Mouse (Mus musculus) right cerebral cortex, postnatal 4 days (tissue): ENCODE data around the gene Plekhh1.

Experiments used
- DNase-seq: peaks from one replicate; pipeline ENCODE4 v3.0.0-alpha.2; 2022

The Plekhh1 gene

GRCm38 (mm10) chr12:79035349-79035748, 6.4 kb downstream of the Plekhh1 start:
- DNase-seq, result no peak

DNA sequence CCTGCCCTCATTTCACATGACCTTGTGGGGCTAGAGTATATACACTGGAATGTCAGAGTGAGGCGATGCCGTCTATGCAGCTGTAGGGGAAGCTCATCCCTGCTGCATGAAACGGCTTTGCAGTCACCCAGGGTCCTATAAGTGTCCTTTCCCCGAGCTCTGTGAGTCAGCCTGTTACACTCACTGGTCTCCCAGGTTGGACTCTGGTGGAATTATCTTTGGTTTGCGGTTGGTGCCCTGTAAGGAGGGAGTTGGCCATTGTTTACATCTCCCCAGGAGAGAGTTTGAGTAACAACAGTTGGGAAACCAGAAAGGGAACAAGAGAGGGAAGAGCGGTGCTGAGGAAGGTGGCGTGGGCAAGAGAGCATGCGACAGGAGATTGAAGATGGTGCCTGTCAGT, 10.7 kb downstream of the Plekhh1 start:
- no peak for DNase-seq

DNA sequence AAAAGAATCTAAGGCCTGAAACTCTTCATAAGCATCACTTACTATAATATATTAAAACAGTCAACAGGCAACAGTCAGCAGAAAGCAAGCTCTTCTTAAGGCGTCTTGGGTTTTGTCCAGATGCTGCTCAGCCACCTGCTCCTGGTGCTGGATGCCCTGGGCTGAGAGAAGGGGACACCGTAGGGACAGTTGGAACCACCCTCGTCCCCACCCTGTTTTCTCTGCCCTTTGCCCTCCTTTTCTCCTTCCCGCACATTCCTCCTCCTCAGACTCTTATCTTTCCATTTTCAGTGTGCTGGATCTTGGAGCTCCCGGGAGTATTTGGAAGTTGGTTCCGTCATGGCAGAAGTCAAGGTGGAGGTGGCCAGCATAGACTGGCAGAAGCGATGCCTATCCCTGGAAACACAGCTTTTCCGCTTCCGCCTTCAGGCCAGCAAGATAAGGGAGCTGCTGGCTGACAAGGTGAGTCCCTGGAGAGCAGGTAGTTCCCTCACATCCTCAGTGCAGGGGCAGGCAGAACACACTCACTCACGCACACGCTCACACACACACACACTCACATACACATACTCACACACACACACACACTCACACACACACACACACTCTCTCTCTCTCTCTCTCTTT, 11.4 kb downstream of the Plekhh1 start:
- DNase-seq, result no peak

- DNase-seq, result no peak
Observed at GRCm38 (mm10) chr12:79041436-79041835, 12.5 kb downstream of the Plekhh1 start.

GRCm38 (mm10) chr12:79044668-79045067, 15.7 kb downstream of the Plekhh1 start:
- no peak for DNase-seq

DNA sequence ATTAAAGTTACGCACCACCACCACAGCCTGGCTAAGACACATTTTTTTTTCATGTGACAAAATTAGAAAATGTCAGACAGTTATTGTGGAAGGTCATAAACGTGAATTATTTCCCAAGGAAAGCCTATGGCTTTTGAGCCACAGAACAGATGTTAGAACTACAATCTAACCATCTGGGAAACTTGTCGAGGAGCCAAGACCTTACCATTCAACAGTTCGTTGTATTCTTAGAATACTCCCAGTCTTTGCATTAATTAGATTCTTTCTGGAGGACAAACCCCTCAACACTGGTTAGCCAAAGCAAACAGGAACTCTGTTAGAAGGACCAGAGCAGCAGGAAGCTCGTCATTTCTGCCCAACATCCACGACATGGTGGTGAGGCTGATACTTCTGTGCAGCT, 17.2 kb downstream of the Plekhh1 start:
- DNase-seq, result no peak

DNA sequence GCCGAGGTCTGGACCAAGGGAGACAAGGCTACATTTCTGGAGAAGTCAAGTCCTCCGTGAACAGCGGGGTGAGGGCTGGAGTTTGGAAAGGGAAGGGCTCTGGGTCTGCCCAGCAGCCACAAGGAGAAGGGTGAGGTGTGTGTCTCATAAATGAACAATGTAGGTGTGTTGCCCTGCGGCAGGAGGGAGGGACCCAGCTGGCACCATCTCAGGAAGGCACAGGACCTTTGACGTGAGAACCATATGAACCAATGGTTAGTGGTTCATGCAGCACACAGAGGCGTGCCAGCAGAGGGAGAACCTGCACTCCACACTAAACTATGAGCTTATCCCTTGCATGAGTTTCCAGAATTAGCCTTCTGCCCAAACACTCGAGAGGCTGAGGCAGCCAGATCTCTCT, 18.2 kb downstream of the Plekhh1 start:
- no peak for DNase-seq

DNA sequence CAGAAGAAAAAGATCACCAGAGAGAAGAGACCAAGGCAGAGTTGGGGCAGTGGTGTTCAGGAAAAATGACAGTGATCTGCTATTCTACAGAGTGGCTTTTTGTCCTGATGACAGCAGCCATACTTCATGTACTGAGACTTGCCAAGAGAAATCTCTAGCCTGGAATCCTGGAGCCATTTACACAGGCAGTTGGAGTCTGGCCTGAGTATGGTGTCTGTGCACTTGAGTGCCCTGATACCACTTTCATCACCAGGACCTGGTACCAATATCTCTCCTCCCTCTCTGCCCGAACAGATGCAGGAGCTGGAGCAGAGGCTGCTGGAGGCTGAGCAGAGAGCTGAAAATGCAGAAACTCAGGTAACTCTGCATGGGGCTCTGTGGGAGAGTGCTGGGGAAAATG, 19.9 kb downstream of the Plekhh1 start:
- no peak for DNase-seq

GRCm38 (mm10) chr12:79049807-79050206, 20.8 kb downstream of the Plekhh1 start:
- no peak for DNase-seq

DNA sequence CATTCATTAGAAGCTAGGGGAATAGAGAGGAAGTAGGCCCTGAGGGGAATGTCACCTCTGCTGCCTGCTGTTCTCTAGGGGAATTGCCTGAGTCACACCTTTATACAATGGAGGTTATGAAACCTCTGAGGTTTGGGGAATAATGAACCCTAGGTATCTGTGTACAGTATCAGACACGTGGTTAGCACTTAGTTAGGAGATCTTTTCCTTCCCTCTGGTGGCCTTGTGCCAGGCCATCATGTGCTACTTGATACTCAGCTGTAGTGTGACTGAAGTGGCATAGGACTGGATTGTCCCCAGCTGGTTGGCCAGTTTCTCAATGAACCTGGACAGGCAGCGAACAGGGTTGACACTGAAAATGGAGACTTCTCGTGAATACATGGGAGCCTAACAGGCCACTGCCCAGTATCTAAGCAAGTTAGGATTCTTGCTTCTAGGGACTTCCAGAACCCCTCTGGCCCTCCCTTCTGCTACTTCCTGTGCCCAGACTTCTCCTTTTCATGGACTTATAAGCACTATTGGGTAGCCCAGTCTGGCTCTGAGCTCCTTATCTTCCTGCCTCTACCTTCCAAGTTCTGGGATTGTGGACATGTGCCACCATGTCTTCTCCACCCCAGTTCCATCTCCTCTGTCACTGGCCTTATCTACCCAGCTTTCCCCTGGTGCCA, 21.7 kb downstream of the Plekhh1 start:
- DNase-seq, result no peak

DNA sequence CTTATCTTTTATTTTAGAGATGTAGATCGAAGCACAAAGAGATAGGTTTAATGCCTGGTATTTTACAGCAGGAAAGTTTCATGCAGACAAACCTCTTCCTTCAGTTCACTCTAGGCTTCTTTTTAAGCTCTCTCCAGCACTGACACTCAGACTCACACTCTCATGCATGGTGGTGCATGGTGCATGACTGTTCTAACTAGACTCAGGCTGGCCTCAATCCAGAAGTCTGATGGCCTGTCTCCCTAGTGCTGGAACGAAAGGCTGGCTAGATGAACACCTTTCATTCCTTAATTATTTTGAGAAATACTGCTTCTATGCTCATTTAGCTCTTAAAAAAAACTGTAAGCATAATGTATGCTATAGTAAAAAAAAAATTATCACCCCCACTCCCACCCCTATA, 23.1 kb downstream of the Plekhh1 start:
- no peak for DNase-seq

GRCm38 (mm10) chr12:79055276-79055675, 26.3 kb downstream of the Plekhh1 start:
- no peak for DNase-seq

GRCm38 (mm10) chr12:79059573-79059972, 30.6 kb downstream of the Plekhh1 start:
- no peak for DNase-seq

DNA sequence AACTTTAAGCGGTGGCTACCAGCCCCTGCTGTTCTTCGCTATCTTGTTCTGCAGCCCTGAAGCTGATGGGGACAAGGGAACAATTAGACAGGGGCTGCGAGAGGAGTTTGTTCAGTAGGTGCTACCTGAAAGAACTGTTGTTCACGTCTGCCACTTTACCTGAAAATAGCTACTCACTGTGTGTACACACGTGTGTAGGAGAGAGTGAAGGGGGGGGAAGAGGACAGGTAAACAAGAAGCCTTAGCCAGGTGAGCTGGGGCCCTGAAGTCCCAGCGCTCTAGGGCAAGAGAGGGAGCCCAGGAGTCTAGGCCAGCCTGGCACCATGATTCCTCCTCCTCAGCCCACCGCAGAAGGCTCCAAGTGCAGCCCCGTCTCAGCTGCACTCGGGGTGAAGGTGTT, 31.2 kb downstream of the Plekhh1 start:
- DNase-seq, result no peak

- no peak for DNase-seq
Observed at GRCm38 (mm10) chr12:79060766-79061652, 32.0 kb downstream of the Plekhh1 start.

- DNase-seq, result no peak
Observed at GRCm38 (mm10) chr12:79064451-79064850, 35.5 kb downstream of the Plekhh1 start.

DNA sequence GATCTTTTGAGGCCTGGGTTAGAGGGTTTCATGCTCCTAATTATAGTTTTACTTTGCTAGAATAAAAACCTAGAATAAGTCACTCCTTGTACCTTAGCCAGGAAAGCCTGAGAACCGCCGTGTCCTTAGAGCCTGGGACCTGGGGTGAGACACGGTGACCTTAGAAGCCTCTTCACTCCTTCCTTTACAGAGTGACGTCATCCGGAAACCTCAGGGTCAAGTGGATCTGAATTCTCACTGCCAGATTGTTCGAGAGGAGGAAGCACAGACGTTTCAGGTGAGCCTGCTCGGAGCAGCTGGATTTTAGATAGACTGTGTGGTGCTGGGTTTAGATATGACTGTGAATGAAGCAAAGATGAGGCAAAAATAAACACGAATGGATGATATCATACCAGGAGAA, 37.5 kb downstream of the Plekhh1 start:
- DNase-seq, result no peak

DNA sequence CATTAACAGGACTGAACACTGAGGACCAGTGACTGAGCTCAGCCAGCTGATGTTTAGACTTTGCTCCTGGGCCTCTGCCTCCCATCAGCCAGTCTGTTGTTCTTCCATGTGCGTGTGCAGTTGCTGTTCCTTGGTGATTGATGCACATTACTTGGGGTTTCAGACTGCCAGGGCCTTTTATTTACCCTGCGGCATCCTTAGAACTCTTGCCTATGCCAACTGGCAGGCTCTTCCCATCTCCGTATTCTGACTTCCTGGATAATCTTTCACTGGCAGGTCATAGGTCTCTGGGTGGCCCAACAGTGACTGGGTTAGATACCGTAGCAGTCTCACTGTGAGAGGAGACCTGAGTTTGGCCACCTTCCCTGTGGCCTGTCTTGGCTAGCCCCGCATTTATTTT, 38.6 kb downstream of the Plekhh1 start:
- no peak for DNase-seq

DNA sequence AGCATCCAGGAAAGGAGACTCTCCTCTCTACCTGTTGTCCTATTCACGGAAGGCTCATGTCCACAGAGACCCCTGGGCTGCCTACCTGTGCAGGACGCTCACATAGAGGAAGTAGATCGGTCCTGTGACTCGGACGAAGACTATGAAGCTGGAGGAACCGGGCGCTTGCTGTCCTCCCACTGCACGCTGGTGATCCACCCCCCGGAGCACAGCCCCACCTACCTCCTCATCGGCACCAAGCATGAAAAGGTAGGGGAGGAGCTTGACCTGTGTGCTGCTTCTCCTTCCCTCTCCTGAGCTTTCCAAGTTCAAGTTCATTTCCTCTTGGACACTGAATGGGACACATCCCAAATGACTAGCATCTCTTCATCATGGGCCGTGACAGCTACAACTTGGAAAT, 39.3 kb downstream of the Plekhh1 start:
- no peak for DNase-seq

DNA sequence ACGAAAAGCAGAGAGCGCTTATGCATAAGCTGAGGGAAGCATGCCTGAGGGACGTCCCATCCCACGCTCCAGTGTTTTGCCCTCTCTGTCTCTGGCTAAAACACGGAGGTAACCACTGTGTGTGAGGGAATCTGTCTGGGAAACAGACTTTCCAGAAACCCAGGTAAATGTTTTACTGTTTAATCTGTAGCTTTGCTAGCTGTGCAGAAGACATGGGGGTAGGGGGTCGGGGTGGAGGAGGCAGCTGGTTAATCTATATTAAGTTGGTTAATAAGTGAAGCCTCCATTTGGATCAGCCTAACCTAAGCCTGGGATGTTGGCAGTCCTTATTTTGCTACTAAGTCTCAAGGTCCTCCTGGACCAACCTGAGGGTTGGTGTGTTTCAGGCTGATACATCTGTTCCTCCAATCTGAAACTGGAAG, 40.2 kb downstream of the Plekhh1 start:
- DNase-seq, result no peak

- DNase-seq, result no peak
Observed at GRCm38 (mm10) chr12:79069916-79070315, 41.0 kb downstream of the Plekhh1 start.

- DNase-seq, result no peak
Observed at GRCm38 (mm10) chr12:79070736-79071333, 41.9 kb downstream of the Plekhh1 start.

GRCm38 (mm10) chr12:79072576-79072975, 43.6 kb downstream of the Plekhh1 start:
- no peak for DNase-seq

GRCm38 (mm10) chr12:79073362-79073761, 44.4 kb downstream of the Plekhh1 start:
- DNase-seq, result no peak
